Mouse (Mus musculus) megakaryocyte, adult 5-6 weeks (primary cell): Measurements from ENCODE around the gene Auts2. TPM values are rescaled to one million over a fixed set of nuclear protein-coding genes. Genes with fewer than 3 reads are reported as not detected.

ENCODE experiments used
- ATAC-seq: 2 replicates; pipeline ENCODE4 v1.8.0; 2016; ENCODE audit warnings: mild to moderate bottlenecking, inconsistent platforms; ENCODE audit not compliant: poor library complexity, severe bottlenecking
- total RNA-seq, 2 experiments: library from RNA; stranded (forward) in 1 of 2; stranded (reverse) in 1 of 2; fragments of 153-499, 151-499 nt in 1 of 2; fragments of 221-1000, 200-1000 nt in 1 of 2; gene quantifications; 2 replicates each; pipeline versions ENCODE4 v1.2.3 to v1.2.4; 2015 to 2017

The Auts2 gene
- total RNA-seq, 2 experiments from 2014 or later: 0.42 to 1.1 TPM

DNA sequence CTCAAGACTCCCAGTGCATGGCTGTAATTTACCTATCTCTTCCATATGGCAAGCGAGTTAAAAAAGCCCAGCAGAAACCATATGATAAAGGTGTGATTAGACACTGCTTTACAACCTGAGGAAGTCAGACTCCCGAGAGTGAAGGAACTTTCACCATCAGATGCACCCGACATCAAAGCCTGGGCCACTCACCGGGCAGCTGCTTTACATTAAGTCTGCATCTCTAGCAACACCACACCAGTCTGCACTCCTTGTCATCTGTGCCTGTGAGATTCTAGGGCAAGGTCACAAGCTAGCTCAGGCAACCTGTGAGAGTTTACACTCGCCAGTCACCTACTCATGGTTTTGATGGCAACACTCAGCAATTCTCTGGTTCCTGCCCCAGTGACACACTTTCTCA lies 596.3 kb downstream of the Auts2 start:
- no peak for ATAC-seq

DNA sequence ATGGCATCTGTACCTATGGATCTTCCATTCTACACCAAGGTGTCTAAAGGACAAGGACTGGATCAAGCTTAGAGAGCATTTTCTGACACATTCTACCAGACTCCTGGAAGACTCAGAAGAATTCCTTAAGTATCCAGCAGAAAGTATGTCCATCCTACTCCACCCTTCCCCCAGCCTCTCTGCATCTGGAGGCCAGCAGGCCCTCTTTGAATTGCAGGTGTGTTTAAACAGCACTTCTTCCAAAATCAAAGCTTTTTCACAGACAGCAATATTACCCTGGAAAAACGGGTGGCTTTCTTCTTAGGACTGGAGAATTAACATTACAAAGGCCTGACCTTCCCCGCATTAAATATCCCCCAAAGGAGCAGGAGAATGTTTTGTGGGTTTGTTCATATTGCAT lies 598.4 kb downstream of the Auts2 start:
- ATAC-seq: no peak

GRCm38 (mm10) chr5:131928696-131929095 lies 614.4 kb downstream of the Auts2 start:
- ATAC-seq: no peak

DNA sequence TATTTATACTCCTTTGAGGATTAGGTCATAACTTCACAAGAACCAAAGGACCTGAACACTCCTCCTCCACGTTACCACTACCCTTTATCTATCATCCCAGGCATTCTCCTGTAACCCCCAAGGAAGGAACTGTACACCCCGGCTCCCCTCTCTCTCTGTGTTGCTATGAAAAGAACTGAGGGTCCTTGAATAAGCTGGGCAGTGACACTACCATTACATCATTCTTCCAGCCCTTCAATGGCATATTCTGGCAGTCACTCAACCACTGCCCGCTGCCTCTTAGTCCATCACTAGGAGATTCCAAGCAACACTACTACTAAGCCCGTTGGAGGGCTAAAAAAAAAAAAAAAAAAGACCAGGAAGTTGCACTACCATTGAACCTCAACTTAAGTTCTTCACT lies 620.4 kb downstream of the Auts2 start:
- no peak for ATAC-seq

- ATAC-seq: no peak
Measured at GRCm38 (mm10) chr5:131922118-131922517, 621.0 kb downstream of the Auts2 start.

- no peak for ATAC-seq
Measured at GRCm38 (mm10) chr5:131919983-131920777, 623.0 kb downstream of the Auts2 start.

DNA sequence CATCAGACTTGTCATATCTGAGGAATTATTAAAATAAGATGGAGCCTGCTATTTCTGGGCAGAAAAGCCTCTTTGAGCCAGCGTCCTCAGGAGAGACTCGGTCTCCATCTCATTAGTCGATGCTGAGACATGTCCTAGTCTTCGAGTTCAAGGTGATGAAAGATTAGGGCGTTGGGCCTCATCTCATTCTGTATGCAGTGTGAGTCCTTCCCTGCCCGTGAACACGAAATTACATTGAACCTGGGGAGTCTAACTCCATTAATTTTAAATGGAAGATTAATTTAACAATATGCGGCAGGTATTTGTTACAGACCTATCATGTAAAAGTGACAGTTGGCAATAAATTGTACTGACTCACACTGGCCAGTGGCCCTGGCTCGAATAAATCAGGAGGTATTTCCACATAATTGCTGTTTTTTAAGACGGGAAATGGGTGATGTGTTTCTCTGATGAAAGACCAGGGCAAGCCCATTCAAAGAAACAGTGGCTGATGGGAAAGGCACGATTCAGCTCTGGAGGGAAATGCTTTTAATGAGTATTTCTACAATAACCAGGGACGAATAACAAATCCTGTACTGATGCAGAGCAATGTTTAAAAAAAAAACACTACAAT lies 626.2 kb downstream of the Auts2 start:
- ATAC-seq: no peak

- ATAC-seq: no peak
Measured at GRCm38 (mm10) chr5:131913562-131913961, 629.6 kb downstream of the Auts2 start.

DNA sequence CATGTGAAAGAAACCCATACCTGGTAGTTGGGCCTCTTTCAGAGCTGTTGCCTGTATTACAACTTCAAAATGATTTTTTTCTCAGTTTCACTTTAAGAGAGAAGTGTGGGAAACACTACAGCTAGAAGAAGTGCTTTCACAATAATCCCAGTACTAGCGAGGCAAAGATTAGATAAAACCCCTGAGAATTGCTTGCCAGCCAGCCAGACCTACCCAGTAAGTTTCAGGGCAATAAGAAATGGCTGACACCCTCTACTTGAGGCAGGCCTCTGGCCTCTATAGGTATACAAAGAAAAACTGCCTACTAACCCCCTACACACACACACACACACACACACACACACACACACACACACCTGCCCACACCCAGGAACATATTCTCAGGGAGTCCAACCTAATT lies 630.2 kb downstream of the Auts2 start:
- ATAC-seq: no peak

DNA sequence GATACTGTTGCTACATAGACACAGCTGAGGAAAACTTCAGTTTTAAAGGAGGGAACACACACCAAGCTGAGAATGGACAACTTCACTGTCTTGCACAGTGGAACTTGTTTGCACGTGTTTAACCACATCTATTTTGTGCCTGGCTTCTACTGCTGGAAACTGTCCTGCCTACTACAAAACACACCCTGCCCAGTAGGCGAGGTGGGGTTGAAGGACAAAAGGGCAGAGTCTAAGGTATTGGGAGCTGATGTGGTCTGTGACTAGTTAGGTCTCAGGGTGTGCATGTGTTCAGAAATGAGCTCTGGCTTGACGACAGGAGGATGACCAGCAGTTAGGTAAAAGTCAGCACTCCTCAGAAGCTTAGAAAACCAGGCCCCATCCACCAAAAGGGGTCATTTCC lies 636.8 kb downstream of the Auts2 start:
- ATAC-seq: no peak

DNA sequence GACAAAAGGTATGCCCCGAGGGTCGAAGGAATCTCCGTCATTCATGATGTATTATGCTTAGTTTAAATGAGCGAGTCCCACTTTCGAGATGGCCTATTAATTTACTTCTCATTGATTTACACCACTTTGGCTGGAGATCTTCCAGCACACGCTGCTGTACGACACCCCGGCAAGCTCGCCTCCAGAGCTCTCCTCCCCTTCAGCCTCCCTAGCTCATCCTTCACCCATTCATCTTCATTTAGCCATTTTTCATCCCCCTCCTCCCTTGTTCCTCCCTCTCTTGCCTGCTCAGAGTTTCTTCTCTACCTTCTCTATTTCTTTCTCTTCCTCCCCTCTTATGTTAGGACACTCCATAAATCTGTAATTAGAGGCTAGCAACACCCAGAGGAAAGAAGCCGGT lies 638.7 kb downstream of the Auts2 start:
- ATAC-seq: no peak

DNA sequence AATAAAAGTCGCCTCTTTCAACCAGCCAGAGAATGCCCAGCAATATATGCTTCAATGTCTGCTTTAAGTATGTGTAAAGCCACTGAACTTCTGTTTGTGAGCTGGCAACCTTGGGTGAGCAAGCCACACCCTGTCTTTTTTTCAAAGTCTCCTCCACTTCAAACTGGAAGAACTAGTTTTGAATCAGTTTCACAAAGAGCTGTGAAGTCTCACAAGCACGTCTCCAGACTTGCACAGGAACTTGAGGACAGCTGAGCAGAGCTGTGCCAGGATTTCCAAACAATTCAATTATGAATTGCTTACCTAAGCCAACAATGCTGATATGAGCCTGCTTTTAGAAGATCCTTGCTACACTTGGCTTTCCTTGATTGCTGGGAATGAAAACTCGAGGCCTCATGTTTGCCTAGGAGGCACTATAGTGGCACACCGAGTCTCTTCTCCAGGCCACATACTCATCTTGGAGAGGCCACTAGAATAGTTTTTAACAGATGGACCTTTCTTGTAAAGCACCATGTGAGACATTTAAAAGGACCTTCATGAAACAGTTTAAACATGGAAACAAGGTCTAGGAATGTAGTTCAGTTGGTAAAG lies 645.0 kb downstream of the Auts2 start:
- ATAC-seq: no peak

GRCm38 (mm10) chr5:131886636-131887035 lies 656.5 kb downstream of the Auts2 start:
- no peak for ATAC-seq

DNA sequence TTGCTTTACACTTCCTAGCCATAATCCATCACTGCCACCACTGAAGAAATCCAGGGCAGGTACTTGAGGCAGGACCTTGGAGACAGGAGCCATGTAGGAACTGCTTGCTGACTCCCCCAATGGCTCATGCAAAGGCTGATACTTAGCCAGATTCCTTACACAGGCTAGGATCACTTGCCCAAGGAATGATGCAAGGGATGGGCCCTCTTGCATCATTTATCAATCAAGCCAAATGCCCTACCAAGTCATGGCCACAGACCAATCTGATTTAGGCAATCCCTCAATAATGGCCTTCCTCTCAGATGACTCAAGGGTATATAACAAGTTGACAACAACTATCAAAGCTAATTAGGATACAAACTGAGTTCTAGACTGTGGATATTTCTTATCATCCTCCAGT lies 666.6 kb downstream of the Auts2 start:
- no peak for ATAC-seq

GRCm38 (mm10) chr5:131875976-131876375 lies 667.2 kb downstream of the Auts2 start:
- no peak for ATAC-seq

DNA sequence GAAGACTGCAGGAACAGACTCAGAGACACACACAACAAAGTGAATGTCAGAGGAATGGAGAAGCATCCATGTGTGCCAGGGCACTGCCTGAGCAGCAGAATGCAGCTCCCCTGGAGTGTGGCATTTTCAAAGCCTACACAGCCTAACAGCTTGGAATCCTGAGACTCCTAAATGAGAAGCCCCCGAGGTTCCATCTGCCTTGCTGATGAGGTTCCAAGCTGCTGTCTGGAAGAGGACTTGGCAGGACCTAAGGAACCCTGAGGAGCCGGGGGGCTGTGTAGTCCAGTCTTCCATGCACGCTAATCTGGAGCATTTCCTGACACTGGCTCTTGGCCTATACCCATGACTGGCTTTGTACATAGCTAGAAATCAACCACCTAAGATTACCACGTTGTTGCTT lies 670.0 kb downstream of the Auts2 start:
- no peak for ATAC-seq

- no peak for ATAC-seq
Measured at GRCm38 (mm10) chr5:131869711-131870499, 673.2 kb downstream of the Auts2 start.

DNA sequence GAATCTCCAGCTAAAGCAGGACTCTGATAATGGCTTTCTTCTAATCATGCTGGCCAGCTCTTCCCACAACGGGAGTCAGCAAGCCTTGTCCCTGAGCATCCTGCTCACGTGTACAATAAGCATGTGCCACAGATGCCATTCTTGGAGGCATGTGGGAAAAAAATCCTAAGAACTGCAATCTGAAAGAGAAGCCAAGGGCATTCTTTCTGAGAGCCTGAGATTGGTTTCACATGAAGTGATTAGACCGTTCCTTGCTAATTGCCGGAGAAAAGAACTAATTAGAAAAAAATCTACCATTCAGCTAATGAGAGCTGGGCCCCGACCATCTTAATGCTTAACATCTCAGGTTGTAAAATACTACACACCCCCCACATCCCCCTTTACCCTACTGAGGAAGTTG lies 677.9 kb downstream of the Auts2 start:
- ATAC-seq: no peak

DNA sequence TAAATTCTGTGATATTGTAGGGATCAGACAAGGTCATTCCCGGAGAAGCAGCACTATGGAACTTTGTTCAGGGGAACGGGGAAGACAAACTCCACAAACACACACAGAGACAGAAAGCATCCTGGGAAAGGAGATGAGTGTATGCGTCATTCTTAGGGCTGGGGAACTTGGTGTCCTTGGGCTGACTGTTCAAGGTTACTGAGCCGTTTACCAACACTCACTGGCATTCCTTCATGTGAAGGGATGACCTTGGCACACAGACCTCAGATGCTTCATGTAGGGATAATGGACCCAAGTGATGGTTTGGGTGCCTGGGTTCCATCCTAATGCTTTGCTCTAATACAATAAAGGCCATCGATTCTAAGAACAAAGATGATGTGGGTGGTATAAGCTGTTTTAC lies 685.2 kb downstream of the Auts2 start:
- ATAC-seq: no peak

DNA sequence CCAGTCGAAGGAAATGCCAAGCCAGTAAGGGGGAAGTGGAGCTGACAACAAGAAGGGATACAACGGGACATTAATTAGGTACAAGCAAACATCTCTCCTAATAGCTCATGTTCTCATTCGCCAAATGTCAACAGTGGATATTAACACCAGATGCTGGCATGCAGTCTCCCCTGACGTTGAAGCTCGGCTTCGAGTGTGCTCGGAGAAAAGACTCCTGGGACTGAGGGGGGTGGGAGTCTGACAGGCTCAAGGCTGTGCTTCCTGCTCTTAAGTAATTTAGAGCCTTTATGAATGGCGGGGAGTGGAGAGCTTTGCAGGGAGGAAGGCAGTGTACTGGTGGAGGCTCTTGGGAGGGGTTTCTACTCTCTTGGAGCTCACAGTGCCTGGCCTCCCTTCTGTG lies 687.8 kb downstream of the Auts2 start:
- ATAC-seq: no peak
